In the genomic region with DNA sequence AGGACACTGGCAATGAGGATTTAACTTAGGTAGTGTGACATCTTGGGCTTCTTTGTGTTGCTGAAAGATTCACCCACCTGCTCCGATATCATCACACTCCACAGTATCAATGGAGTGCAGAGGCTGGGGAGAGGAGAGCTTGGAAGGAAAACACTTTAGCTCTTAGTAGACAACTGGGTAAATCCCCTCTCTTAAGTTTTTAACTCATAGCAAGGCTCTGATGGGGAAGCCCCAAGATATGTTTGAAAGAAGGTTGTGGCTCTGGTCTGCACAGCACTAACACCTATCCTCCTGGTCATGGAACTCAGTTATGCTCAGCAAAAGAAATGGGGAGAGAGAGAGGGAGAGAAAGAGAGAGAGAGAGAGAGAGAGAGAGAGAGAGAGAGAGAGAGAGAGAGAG, we compare ENCODE assay signal across 32 mouse cellular contexts. TPM values are rescaled to one million over a fixed set of nuclear protein-coding genes. Genes with fewer than 3 reads are reported as not detected.
"Had no signal": no experiment of that assay in that cellular context is flagged by ENCODE, and none has a peak within 500 bp of the region (broad histone marks: within the 10 kb centered on the region; RNA-seq: fewer than 3 reads in every experiment).

No protein-coding gene starts in this region.

- H3K9ac ChIP-seq: embryonic facial prominence, embryonic 12.5 days; embryonic facial prominence, embryonic 13.5 days; embryonic facial prominence, embryonic 15.5 days; forebrain, embryonic 12.5 days; forebrain, embryonic 13.5 days; forebrain, embryonic 15.5 days; forebrain, postnatal 0 days had no signal

- H3K4me1 ChIP-seq: embryonic facial prominence, embryonic 10.5 days; embryonic facial prominence, embryonic 12.5 days; embryonic facial prominence, embryonic 13.5 days; embryonic facial prominence, embryonic 15.5 days; forebrain, embryonic 10.5 days; forebrain, embryonic 12.5 days; forebrain, embryonic 13.5 days; forebrain, embryonic 15.5 days had no signal

- H3K36me3 ChIP-seq: embryonic facial prominence, embryonic 10.5 days; embryonic facial prominence, embryonic 12.5 days; embryonic facial prominence, embryonic 13.5 days; embryonic facial prominence, embryonic 15.5 days; forebrain, embryonic 10.5 days; forebrain, embryonic 12.5 days; forebrain, embryonic 15.5 days had no signal

- H3K27ac ChIP-seq: embryonic facial prominence, embryonic 10.5 days; embryonic facial prominence, embryonic 12.5 days; embryonic facial prominence, embryonic 13.5 days; embryonic facial prominence, embryonic 15.5 days; forebrain, embryonic 10.5 days; forebrain, embryonic 12.5 days; forebrain, embryonic 13.5 days; forebrain, embryonic 15.5 days; gastrocnemius, adult 2 months; heart, adult 2 months had no signal

- H3K4me3 ChIP-seq: embryonic facial prominence, embryonic 10.5 days; embryonic facial prominence, embryonic 12.5 days; embryonic facial prominence, embryonic 13.5 days; embryonic facial prominence, embryonic 15.5 days; erythroblast, embryonic 14.5 days; forebrain, embryonic 10.5 days; forebrain, embryonic 12.5 days; forebrain, embryonic 13.5 days; forebrain, embryonic 15.5 days; gastrocnemius, adult 2 months; heart, adult 2 months had no signal

- DNase-seq: cerebellum, adult 9-10 months; cerebellum, adult 9-11 months; cerebellum, postnatal 10 days; cerebellum, postnatal 14 days; cerebellum, postnatal 25 days; cerebellum, postnatal 36 days; embryo, embryonic 11 days; forebrain, postnatal 0 days; gastrocnemius, adult 2 months; gastrocnemius, postnatal 10 days; gastrocnemius, postnatal 14 days; gastrocnemius, postnatal 25 days; gastrocnemius, postnatal 36 days; heart, adult 11 months; heart, adult 18-20 months; heart, adult 2 months had no signal

- H3K4me2 ChIP-seq: embryonic facial prominence, embryonic 12.5 days; embryonic facial prominence, embryonic 13.5 days; embryonic facial prominence, embryonic 15.5 days; forebrain, embryonic 12.5 days; forebrain, embryonic 13.5 days; forebrain, embryonic 15.5 days had no signal

- H3K9me3 ChIP-seq: embryonic facial prominence, embryonic 10.5 days; embryonic facial prominence, embryonic 12.5 days; embryonic facial prominence, embryonic 13.5 days; embryonic facial prominence, embryonic 15.5 days; forebrain, embryonic 10.5 days; forebrain, embryonic 12.5 days; forebrain, embryonic 13.5 days; forebrain, embryonic 15.5 days had no signal

- H3K27me3 ChIP-seq: embryonic facial prominence, embryonic 12.5 days; embryonic facial prominence, embryonic 13.5 days; embryonic facial prominence, embryonic 15.5 days; forebrain, embryonic 12.5 days; forebrain, embryonic 13.5 days; forebrain, embryonic 15.5 days had no signal

RNA-seq across cellular contexts. Expression of a gene that starts 32.2 kb away (rescaled TPM):
- total RNA-seq: forebrain, postnatal 0 days; gastrocnemius, adult 18-20 months; gastrocnemius, adult 2 months; gastrocnemius, adult 8-10 months; gastrocnemius, postnatal 14 days; granulocyte monocyte progenitor cell, adult 5-6 weeks had no signal
- polyA plus RNA-seq: cortical plate, adult 2 months; embryonic facial prominence, embryonic 10.5 days; embryonic facial prominence, embryonic 13.5 days; embryonic facial prominence, embryonic 14.5 days; embryonic facial prominence, embryonic 15.5 days; forebrain, embryonic 10.5 days; forebrain, embryonic 13.5 days; forebrain, embryonic 14.5 days; forebrain, postnatal 0 days; frontal cortex, adult 2 months had no signal
